Mouse (Mus musculus) hindbrain, embryonic 14.5 days (tissue): ENCODE measurements around the gene Actn4. TPM values are rescaled to one million over a fixed set of nuclear protein-coding genes. Genes with fewer than 3 reads are reported as not detected.
A peak's percentile ranks its signal among the peaks of the same experiment; 100 is the strongest.

Source experiments
- ATAC-seq: fragments of 200-750 bp; cut with Nextera tagmentation; 2 replicates; pipeline ENCODE4 v1.8.0; 2017; ENCODE audit warnings: moderate number of reproducible peaks, mild to moderate bottlenecking, moderate TSS enrichment, moderate library complexity; ENCODE audit not compliant: low FRiP score
- DNase-seq: peaks from one replicate; pipeline ENCODE4 v3.0.0-alpha.2; 2015; ENCODE audit warnings: low spot score
- H3K27ac ChIP-seq: fragments of 300-500 bp; sonication (generic); 2 replicates; pipeline ENCODE4 v1.5.1; 2014; ENCODE audit warnings: mild to moderate bottlenecking, moderate library complexity
- H3K27me3 ChIP-seq: fragments of 300-500 bp; sonication (generic); 2 replicates; pipeline ENCODE4 v1.6.1; 2014; ENCODE audit warnings: mild to moderate bottlenecking, low read length, mixed read lengths; ENCODE audit not compliant: control insufficient read depth, insufficient read depth
- H3K36me3 ChIP-seq: fragments of 300-500 bp; sonication (generic); replicated peaks from 2 replicates; pipeline ENCODE4 v1.6.1; 2014; ENCODE audit not compliant: control insufficient read depth, insufficient read depth
- H3K4me1 ChIP-seq: fragments of 300-500 bp; sonication (generic); replicated peaks from 2 replicates; pipeline ENCODE4 v1.6.1; 2014; ENCODE audit warnings: antibody characterized with exemption, low read length, mixed read lengths; ENCODE audit not compliant: control insufficient read depth, insufficient read depth
- H3K4me2 ChIP-seq: fragments of 300-500 bp; sonication (generic); replicated peaks from 2 replicates; pipeline ENCODE4 v1.6.1; 2014; ENCODE audit warnings: mild to moderate bottlenecking, moderate library complexity
- H3K4me3 ChIP-seq: fragments of 300-500 bp; sonication (generic); replicated peaks from 2 replicates; pipeline ENCODE4 v1.5.1; 2014; ENCODE audit warnings: mild to moderate bottlenecking, low read length
- H3K9ac ChIP-seq: fragments of 300-500 bp; sonication (generic); 2 replicates; pipeline ENCODE4 v1.6.1; 2014
- H3K9me3 ChIP-seq: fragments of 300-500 bp; sonication (generic); 2 replicates; pipeline ENCODE4 v1.6.1; 2016; ENCODE audit warnings: low read length; ENCODE audit not compliant: control insufficient read depth
- WGBS: fragments of 180-500 bp; shearing (Covaris S2); extraction: QIAGEN DNeasy Blood & Tissue Kit; methylation state at CpG from one replicate; pipeline ENCODE4 v1.1.7; 2014; 5-methylcytosine and 5-hydroxymethylcytosine counted together
- polyA plus RNA-seq: library from polyadenylated mRNA; unstranded; fragments of >200 nt; fragmentation: Nextera tagmentation; extraction: Ambion mirVana; gene quantifications from 2 replicates; pipeline ENCODE4 v1.2.1, GENCODE M21; 2014

The Actn4 gene
- polyA plus RNA-seq, 1 experiment from 2014 or later: 133 TPM

DNA sequence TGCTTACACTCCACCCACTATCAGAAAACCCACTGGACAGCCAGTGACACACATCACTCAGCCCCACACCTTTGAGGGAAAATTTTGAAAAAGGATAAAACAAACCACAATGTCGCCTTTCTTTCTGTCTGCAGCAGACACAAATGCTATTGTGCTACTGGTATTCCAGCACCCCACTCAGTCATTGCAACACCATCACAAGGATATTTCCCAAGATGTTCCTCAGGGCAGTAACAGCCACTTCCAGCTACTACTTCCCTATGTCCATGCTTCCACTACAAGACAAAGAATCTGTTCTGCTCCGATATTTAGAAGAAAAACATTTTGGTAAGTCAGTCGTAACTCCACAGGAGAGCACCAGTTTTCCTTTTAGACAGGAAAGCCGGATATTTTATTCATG, 7.4 kb downstream of the Actn4 start:
- Histone ChIP-seq H3K4me1 (peaks cover 39% of the 10 kb centered on the region), H3K36me3 (no peaks in the 10 kb centered on the region; the same call in 1 of the 2 replicates), H3K9me3 (no peaks in the 10 kb centered on the region), H3K9ac (no peak overlapping the region), H3K4me3 (no peak overlapping the region), H3K4me2 (no peak overlapping the region), H3K27ac (no peak overlapping the region), H3K27me3 (no peaks in the 10 kb centered on the region)
- DNase-seq: no peak
- no peak for ATAC-seq
- WGBS: 73% methylated on average over 4 of the region's 4 CpGs

DNA sequence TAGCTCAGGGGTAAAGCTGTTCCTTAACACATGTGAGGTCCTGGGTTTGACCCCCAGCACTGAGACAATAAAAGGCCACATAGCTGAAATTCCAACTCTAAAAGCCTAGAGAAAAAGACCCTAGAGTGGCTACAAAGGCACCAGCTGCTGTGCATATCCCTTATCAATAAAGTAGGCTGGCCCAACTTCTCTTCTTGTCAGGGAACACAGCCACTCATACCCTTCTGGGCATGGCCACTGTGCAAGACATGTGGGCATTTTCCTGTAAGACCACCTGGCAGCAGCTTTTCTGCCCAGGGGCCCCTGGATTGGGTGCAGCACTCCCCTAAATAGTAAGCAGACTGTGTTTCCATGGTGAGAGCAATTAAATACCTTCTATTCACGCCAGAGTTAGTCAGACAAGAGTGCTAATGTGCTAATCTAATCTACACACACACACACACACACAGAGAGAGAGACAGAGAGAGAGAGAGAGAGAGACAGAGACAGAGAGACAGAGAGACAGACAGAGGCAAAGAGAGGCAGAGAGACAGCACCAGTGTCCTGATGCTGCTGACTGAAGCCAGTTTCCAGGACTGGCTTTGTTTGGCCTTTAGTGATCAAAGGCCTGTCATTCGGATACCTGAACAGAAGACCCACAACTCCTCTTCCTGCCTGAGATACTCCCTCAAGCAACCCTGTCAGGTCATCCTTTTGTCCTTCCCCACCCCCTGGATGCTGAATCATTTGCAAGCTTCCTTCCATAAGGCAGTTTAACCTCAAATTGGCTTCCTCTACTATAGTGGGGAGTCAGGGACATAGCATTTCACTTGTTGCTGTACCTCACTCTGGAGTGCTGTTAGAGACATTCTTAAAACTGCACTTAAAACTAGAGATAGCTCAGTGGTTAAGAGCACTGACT, 8.4 kb downstream of the Actn4 start:
- Histone ChIP-seq H3K27ac (0 out of 2 replicates have a peak overlapping the region, but pooled peaks have one; percentile 38), H3K4me3 (no peak overlapping the region), H3K36me3 (peaks cover 3% of the 10 kb centered on the region; the same call in 1 of the 2 replicates), H3K9ac (no peak overlapping the region), H3K4me2 (no peak overlapping the region), H3K4me1 (peaks cover 29% of the 10 kb centered on the region), H3K27me3 (no peaks in the 10 kb centered on the region), H3K9me3 (no peaks in the 10 kb centered on the region)
- ATAC-seq: no peak; the same call in 1 of the 2 replicates
- DNase-seq: no peak
- WGBS: 17% methylated on average over 2 of the region's 2 CpGs

DNA sequence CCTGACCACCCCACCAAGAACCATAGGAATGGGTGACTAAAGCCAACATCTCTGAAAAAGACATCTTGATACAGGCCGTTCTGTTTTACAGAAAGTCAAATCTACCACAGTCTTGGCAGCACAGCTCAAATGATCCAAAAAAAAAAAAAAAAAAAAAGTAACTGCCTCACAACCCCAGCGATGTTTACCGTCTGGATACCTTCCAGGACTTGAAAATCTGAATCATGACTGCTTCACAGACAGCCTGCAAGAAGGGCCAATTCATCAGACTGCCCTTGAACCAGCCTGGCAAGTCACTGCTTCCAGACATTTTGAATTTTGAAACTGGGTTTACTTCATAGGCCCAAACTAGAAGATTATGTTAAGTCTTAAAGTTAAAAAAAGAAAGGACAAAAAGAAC, 9.4 kb downstream of the Actn4 start:
- Histone ChIP-seq H3K9ac (no peak overlapping the region), H3K4me2 (no peak overlapping the region), H3K4me3 (no peak overlapping the region), H3K4me1 (peaks cover 22% of the 10 kb centered on the region), H3K27ac (peak overlapping the region; percentile 9; the same call in 1 of the 2 replicates), H3K27me3 (no peaks in the 10 kb centered on the region), H3K9me3 (no peaks in the 10 kb centered on the region), H3K36me3 (peaks cover 3% of the 10 kb centered on the region; the same call in 1 of the 2 replicates)
- no peak for ATAC-seq
- 35% methylated on average over 3 of the region's 3 CpGs for WGBS
- no peak for DNase-seq

DNA sequence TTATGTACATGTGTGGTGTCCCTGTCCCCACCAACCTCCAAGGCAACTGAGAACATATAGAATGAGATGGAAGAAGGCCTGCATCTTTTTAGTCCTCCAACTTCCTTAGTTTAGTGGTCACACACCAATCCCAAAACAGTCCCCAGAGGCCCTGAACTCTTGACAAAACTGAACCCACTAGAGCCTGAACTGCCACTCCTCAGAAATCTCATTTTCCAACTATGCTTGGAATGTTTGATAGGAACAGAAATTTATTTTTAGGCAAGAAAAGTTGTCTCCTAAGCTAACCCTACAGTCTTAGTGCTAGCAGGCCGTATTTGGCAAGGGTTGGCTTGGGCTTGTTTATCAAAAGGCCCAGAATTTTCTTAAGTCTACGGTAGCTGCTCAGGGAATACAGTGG, 10.4 kb downstream of the Actn4 start:
- H3K36me3 ChIP-seq: peaks cover 3% of the 10 kb centered on the region; the same call in 1 of the 2 replicates
- H3K9me3 ChIP-seq: no peaks in the 10 kb centered on the region
- H3K27ac ChIP-seq: no peak overlapping the region
- ATAC-seq (no peak), DNase-seq (no peak)
- no peak overlapping the region for H3K4me2 ChIP-seq
- no peak overlapping the region for H3K4me3 ChIP-seq
- 93% methylated on average over 2 of the region's 2 CpGs for whole genome bisulfite sequencing
- H3K9ac ChIP-seq: no peak overlapping the region
- peaks cover 23% of the 10 kb centered on the region for H3K4me1 ChIP-seq
- H3K27me3 ChIP-seq: no peaks in the 10 kb centered on the region

DNA sequence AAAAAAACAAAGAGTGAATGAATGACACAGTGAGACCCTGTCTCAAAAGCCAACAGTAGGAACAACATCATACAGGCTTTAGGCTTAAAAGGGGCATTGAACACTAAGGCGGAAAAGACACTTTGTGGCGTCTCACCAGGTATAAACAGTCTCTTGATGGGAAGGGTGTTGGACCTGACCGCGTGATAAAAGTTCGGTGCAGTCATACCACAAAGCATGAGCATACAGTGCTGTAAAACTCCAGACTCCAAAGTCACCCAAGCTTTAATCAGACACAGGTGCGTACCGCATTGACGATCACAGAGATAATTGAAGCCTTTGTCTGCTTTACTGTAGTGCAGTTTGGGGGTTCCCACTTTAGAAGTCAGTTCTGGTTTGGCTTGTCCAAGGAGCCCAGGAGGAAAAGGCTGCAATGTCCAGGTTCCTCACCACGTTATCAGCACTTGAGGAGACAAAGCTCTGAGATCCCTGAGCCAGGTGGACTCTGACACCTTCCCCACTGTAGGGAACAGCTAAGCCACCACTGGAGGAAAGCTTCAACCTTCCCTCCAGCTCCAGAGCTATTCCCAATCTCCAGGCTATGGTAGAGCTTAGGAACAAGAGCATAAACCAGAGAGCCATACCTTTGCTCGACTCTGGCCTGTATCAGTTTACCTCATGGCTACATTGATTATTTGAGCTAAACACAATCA, 11.6 kb downstream of the Actn4 start:
- Histone ChIP-seq H3K4me3 (no peak overlapping the region), H3K9me3 (no peaks in the 10 kb centered on the region), H3K27ac (no peak overlapping the region), H3K4me2 (no peak overlapping the region), H3K9ac (no peak overlapping the region), H3K27me3 (no peaks in the 10 kb centered on the region), H3K4me1 (peaks cover 35% of the 10 kb centered on the region), H3K36me3 (peaks cover 3% of the 10 kb centered on the region; the same call in 1 of the 2 replicates)
- DNase-seq (no peak), ATAC-seq (no peak)
- WGBS: 90% methylated on average over 10 of the region's 10 CpGs

DNA sequence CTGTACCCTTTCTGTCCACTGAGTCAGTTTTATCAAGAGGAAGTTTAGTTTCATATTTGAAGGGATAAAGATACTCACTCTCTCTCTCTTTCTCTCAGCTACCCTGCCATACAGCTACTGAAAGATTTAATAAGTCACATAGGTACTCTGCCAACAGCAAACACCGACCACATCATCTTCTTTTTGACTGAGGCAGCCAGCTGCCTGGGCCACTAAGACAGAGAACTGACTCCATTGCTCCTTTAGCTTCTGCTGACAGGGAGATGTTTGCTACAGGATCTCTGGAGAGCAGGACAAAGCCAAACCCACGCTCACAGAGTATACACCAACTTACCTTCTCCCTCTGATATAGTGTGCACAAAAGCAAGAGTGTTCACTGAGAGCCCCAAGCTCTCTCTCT, 12.8 kb downstream of the Actn4 start:
- WGBS: 91% methylated on average over 2 of the region's 2 CpGs
- DNase-seq (no peak), ATAC-seq (no peak)
- Histone ChIP-seq H3K9ac (no peak overlapping the region), H3K4me3 (no peak overlapping the region), H3K27me3 (no peaks in the 10 kb centered on the region), H3K4me2 (no peak overlapping the region), H3K4me1 (peaks cover 39% of the 10 kb centered on the region), H3K9me3 (no peaks in the 10 kb centered on the region), H3K27ac (no peak overlapping the region), H3K36me3 (peaks cover 3% of the 10 kb centered on the region; the same call in 1 of the 2 replicates)

DNA sequence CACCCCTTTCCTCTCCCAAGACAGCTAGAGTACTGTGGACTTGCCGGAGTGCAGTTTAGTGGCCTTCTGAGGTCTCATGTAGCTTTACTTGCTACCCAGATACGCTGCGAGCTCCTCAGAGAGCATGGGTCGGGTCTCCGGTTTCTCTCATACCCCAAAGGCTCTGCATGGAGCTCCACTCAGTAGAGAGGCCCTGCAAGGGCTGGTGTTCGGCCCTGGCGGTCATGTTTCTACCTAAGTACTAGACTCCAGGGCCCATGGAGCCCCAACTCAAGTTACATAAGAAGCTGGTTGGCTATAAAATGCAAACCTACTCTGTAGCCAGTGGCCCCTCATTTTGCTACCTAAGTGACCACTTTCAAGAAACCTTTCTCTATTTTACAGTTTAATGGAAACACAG, 13.4 kb downstream of the Actn4 start:
- 96% methylated on average over 7 of the region's 7 CpGs for WGBS
- Histone ChIP-seq H3K9me3 (no peaks in the 10 kb centered on the region), H3K27me3 (no peaks in the 10 kb centered on the region), H3K9ac (no peak overlapping the region), H3K4me2 (no peak overlapping the region), H3K36me3 (peaks cover 3% of the 10 kb centered on the region; the same call in 1 of the 2 replicates), H3K27ac (no peak overlapping the region), H3K4me3 (no peak overlapping the region), H3K4me1 (peaks cover 35% of the 10 kb centered on the region)
- ATAC-seq: no peak
- no peak for DNase-seq

DNA sequence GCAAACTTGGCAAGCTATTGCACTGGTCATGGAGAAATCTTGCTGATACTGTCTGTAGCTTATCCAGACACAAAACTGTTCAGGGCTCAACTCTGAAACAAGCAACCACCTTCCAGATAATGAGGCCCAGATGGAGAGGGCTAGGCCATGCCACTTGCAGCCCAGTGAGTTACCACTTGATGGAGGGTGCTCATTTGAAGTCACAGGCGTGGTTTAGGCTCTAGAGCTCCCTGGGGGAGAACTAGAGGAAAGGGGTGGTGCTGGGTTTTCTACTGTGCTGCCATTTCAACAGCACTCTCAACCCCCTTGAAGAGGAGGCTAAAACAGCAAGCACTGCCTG, 15.9 kb downstream of the Actn4 start:
- no peak overlapping the region for H3K9ac ChIP-seq
- no peak overlapping the region for H3K4me2 ChIP-seq
- peaks cover 17% of the 10 kb centered on the region for H3K4me1 ChIP-seq
- ATAC-seq (no peak), DNase-seq (no peak)
- H3K4me3 ChIP-seq: no peak overlapping the region
- H3K36me3 ChIP-seq: peaks cover 3% of the 10 kb centered on the region; the same call in 1 of the 2 replicates
- no peaks in the 10 kb centered on the region for H3K9me3 ChIP-seq
- peak overlapping the region; percentile 43; the same call in 1 of the 2 replicates for H3K27ac ChIP-seq
- no peaks in the 10 kb centered on the region for H3K27me3 ChIP-seq
- 54% methylated on average over 1 of the region's 1 CpGs for WGBS
